Mouse (Mus musculus): ENCODE data around the gene Gm40193.

DNA sequence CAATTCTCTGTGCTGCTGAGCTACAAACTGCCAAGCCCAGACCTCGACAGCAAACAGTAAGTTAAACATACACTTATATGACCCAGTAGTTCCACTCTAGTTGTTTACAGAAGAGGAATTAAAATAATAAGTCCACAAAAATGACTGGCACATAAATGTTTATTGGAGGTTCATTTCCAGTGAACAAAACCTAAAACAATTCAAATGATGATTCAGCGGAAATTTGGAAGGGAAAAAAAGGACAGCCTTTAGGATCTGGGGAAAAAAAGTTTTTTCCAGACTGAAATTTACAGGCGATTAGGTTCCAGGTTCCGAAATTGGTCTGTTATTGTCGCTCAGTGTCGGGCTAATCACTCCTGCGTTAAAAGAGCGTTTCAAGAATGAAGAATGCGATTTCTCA lies 6.7 kb upstream of the Gm40193 start:
- TF ChIP-seq CTCF (IDR thresholded peaks at IDR 0.05; ENCODE audit: low read depth) = no peak
- no peak for TF ChIP-seq EP300 (IDR thresholded peaks at IDR 0.05; ENCODE audit: low read depth)

Data from liver, embryonic 14.5 days (tissue).